Mouse (Mus musculus): ENCODE results near the gene Tas2r105.

The Tas2r105 gene

GRCm38 (mm10) chr6:131687395-131687794, at the start of gene Tas2r105:
TSS of gene Tas2r105 (minus strand) at chr6:131687495.
- no peak for DNase-seq (ENCODE audit: low spot score)

GRCm38 (mm10) chr6:131712803-131713202, 25.5 kb upstream of the Tas2r105 start:
- DNase-seq (ENCODE audit: low spot score): no peak

- DNase-seq (ENCODE audit: low spot score): no peak
Measured at GRCm38 (mm10) chr6:131689963-131690362, 2.7 kb upstream of the Tas2r105 start, which contains the start of gene Tas2r114. TSS of gene Tas2r114 (minus strand) at chr6:131690063.

GRCm38 (mm10) chr6:131685644-131686043, 1.7 kb downstream of the Tas2r105 start, which contains the start of gene Tas2r104:
TSS of gene Tas2r104 (minus strand) at chr6:131685744.
- DNase-seq (ENCODE audit: low spot score): no peak

GRCm38 (mm10) chr6:131678786-131679185, 8.5 kb downstream of the Tas2r105 start, which contains the start of gene Tas2r106:
TSS of gene Tas2r106 (minus strand) at chr6:131678886.
- no peak for DNase-seq (ENCODE audit: low spot score)

- no peak for DNase-seq (ENCODE audit: low spot score)
Measured at GRCm38 (mm10) chr6:131660049-131660448, 27.2 kb downstream of the Tas2r105 start, which contains the start of gene Tas2r107. TSS of gene Tas2r107 (minus strand) at chr6:131660149.

All from layer of hippocampus, adult 9-10 months (tissue).